Mouse (Mus musculus) kidney, postnatal 14 days (tissue): ENCODE measurements around the gene Tbc1d8.

Experiments
- DNase-seq: peaks from one replicate; pipeline ENCODE4 v3.0.0; 2022; ENCODE audit warnings: mixed read lengths

Tbc1d8 gene

GRCm38 (mm10) chr1:39361754-39362514, 116.6 kb downstream of the Tbc1d8 start:
- no peak for DNase-seq

DNA sequence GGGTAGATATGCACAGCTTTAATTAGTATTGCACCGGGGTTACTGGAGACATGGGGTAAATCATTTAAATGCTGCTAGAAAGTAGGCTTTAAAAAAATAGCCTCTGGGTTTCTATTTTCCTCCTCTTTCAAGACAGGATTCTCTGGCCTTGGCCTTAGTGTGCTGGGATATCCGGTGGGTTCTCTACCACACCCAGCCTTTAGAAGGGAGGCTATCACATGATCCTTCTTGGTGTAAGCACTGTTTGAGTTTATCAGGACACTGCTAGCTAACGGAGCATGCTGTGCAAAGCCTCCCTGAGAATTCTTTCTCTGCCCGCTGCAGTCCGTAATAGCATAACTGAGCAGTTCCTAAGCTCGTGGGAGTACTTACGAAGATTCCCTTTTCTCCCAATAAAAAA, 129.1 kb downstream of the Tbc1d8 start:
- no peak for DNase-seq

- DNase-seq: no peak
Measured at GRCm38 (mm10) chr1:39349001-39349400, 129.6 kb downstream of the Tbc1d8 start.

DNA sequence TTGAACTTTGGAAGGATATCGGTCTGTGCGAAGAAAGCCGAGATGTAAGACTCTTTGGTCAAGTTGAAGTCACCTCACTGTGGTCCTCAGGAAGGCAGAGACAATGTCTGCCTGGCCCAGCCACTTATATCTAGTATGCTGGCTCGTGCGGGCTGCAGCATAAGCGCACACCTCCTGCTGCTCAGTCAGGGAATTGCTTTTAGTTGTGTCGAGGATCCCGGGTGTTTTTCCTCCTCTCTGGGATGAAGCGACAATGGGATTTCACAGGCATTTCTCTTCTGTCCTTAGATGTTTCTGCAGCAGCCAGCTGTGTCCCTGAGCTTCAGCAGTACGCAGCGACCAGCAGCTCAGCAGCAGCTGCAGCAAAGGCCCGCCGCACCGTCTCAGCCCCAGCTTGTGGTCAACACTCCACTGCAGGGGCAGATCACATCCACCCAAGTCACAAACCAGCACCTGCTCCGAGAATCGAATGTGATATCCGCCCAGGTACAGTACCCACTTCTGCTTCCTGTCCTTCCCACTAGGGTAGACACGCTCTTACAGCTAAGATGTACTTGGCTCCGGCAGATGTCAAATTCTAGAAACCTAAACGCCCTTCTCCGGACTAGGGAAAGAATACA, 133.5 kb downstream of the Tbc1d8 start:
- no peak for DNase-seq

DNA sequence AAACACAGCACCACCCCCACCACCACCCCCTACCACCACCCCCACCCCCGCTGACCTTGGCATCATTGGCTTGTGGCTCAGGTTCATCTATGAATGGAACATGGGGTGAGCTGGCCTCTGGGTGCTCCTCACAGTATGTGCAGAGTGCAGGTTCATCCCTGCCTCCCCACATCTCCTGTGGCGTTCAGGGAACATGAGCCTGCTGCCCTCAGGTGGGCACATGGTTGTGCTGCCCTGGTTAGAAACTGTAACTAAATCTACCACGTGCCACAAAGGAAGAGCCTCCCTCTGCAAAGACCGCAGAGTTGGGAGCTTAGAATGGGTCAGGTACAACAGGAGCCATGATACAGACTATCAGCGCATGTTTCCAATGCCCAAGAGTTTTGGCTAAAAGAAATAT, 135.3 kb downstream of the Tbc1d8 start:
- no peak for DNase-seq

- DNase-seq: peak; percentile 18
Measured at GRCm38 (mm10) chr1:39341807-39342206, 136.7 kb downstream of the Tbc1d8 start.

- peak; percentile 70 for DNase-seq
Measured at GRCm38 (mm10) chr1:39340647-39341046, 137.9 kb downstream of the Tbc1d8 start.

DNA sequence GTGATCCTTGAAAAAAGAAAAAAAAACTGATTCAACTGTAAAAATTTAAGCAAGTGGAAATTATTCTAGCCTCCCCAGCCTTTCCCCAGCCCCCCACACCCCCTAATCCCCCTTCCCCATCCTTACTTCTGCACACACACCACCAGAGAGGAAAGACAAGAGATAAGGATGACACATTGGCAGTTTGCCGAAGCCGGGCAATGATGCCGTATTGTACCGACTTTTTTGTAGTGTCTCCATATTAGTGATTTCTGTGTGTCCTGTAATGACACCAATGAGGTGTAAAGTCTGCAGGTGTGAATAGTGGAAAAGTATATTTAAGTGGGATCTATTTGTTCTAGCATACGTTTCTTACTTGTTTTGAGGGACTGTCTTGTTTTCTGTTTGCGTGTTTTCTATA, 138.4 kb downstream of the Tbc1d8 start:
- DNase-seq: no peak

DNA sequence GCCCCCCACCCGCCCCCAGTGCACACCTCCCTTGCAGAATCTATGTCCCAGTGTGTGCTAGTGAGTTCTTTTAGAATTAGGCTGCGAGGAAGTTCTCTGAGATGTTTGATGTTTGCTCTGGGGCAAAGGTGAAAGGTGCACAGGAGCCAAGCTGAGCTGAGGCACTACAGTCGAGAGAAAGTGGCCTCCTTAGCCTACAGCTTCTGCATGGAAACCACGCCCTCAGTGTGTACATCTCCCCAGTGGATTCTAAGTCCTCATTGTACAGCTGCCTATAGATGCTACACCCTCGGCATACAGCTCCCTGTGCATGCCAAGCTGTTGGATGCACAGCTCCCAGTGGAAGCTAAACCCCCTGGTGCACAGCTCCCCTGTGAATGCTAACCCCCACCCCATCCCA, 139.1 kb downstream of the Tbc1d8 start:
- DNase-seq: no peak

DNA sequence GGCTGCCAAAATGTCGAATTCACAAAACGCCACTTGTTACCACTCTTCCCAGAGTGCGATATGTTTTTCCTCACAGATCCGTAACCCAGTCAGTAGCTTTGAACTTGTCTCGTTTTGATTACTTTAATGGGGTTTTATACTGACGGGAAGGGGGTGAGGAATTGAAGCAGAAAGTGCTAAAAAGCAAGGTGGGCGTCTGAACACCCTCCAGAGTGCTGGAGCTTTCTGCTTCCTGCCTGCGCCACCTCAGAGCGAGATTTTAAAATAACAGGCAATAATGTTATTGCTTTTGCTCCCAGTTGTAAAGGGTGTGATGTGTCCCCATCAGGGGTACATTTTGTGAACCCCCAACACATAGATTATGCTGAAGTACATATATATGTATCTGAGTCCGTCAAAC, 139.7 kb downstream of the Tbc1d8 start:
- DNase-seq: no peak

DNA sequence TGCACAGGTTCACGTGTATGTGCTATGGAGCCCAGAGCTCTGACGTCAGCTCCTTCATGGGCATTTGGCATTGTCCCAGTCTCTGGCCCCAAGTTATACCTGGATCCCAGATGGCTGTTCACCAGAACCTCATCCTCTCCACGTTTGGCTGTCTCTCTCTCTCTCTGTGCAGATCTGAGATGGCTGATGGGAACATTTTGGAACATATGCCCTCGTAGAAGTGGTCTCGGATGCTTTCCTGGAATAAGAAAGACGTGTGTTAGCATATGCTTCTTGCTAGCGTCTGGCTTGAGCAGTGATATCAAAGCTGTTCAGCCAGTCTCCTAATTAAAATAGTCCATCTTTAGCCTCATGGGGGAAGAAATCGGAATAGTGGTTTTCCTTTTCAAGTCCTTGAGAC, 141.8 kb downstream of the Tbc1d8 start:
- no peak for DNase-seq

GRCm38 (mm10) chr1:39335561-39336196, 142.9 kb downstream of the Tbc1d8 start:
- no peak for DNase-seq

GRCm38 (mm10) chr1:39332456-39332855, 146.1 kb downstream of the Tbc1d8 start:
- no peak for DNase-seq

GRCm38 (mm10) chr1:39330857-39331594, 147.5 kb downstream of the Tbc1d8 start:
- peak; percentile 23 for DNase-seq

DNA sequence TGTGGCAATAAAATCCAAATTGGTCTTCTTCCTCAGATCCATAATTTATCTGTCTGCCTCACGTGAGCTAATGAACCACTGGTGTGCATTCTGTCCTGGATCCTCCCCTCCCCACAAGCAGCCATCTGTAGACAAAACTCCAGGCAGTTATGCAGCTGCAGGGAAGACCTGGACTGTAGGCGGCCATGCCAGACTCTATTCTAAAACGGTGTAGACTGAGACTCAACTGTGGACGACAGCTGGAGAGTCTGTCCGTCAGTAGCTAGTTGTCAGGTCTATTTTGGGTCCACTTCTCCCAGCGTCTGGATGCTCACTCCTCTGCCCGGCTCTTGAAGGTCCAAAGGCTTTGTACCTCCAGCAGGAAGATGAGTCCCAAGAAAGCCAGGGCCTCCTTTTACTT, 151.0 kb downstream of the Tbc1d8 start:
- DNase-seq: no peak

- no peak for DNase-seq
Measured at GRCm38 (mm10) chr1:39325228-39325627, 153.3 kb downstream of the Tbc1d8 start.

DNA sequence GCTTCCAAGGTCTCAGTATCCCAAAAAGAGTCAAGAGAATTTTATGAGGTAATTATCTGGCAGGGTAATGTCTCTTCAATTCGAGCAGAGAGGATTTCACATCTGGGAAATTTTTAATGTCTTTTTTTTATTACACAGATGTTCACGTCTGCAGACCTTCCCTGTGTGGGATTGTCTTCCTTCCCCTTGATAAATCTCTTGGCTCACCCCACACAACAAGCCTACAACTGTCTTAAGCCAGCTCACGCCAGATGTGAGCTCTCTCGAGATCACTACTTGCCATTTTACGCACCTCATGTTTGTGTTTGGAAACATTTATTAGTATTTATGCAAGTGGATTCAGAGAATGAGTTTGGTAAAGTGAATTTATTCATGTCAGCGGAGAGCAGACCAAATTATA, 156.6 kb downstream of the Tbc1d8 start:
- DNase-seq: no peak
